Mouse (Mus musculus) liver, embryonic 13.5 days (tissue): ENCODE measurements at regions not wholly inside any gene's neighbourhood (a gene's known extent, or its start where the extent isn't known, plus 50 kb on each side); places are given as distances from the start of the nearest gene placed in this dataset.

Experiments used
- ATAC-seq: fragments of 200-750 bp; cut with Nextera tagmentation; 2 replicates; pipeline ENCODE4 v1.8.0; 2017; ENCODE audit warnings: low read depth, mild to moderate bottlenecking, moderate number of reproducible peaks, moderate library complexity
- DNase-seq: peaks from one replicate; pipeline ENCODE4 v3.0.0; 2022
- H3K27ac ChIP-seq: fragments of 300-500 bp; sonication (generic); 2 replicates; pipeline ENCODE4 v1.5.1; 2015; ENCODE audit warnings: moderate library complexity, mild to moderate bottlenecking, inconsistent platforms
- H3K27me3 ChIP-seq: fragments of 300-500 bp; sonication (generic); 2 replicates; pipeline ENCODE4 v1.6.1; 2015; ENCODE audit warnings: mild to moderate bottlenecking, inconsistent platforms
- H3K36me3 ChIP-seq: fragments of 300-500 bp; sonication (generic); 2 replicates; pipeline ENCODE4 v1.6.1; 2015; ENCODE audit warnings: mild to moderate bottlenecking, inconsistent platforms
- H3K4me1 ChIP-seq: fragments of 300-500 bp; sonication (generic); replicated peaks from 2 replicates; pipeline ENCODE4 v1.6.1; 2015; ENCODE audit warnings: inconsistent platforms
- H3K4me2 ChIP-seq: fragments of 300-500 bp; sonication (generic); 2 replicates; pipeline ENCODE4 v1.6.1; 2015; ENCODE audit warnings: inconsistent platforms, mild to moderate bottlenecking, moderate library complexity
- H3K4me3 ChIP-seq: fragments of 300-500 bp; sonication (generic); replicated peaks from 2 replicates; pipeline ENCODE4 v1.5.1; 2015; ENCODE audit warnings: mild to moderate bottlenecking, inconsistent platforms
- H3K9ac ChIP-seq: fragments of 300-500 bp; sonication (generic); 2 replicates; pipeline ENCODE4 v1.6.1; 2015; ENCODE audit warnings: mild to moderate bottlenecking, inconsistent platforms
- H3K9me3 ChIP-seq: fragments of 300-500 bp; sonication (generic); replicated peaks from 2 replicates; pipeline ENCODE4 v1.6.1; 2016; ENCODE audit warnings: inconsistent platforms
- WGBS: fragments of 180-500 bp; shearing (Covaris S2); methylation state at CpG from one replicate; pipeline ENCODE4 v1.1.7; 2015; ENCODE audit not compliant: insufficient replicate concordance; 5-methylcytosine and 5-hydroxymethylcytosine counted together

DNA sequence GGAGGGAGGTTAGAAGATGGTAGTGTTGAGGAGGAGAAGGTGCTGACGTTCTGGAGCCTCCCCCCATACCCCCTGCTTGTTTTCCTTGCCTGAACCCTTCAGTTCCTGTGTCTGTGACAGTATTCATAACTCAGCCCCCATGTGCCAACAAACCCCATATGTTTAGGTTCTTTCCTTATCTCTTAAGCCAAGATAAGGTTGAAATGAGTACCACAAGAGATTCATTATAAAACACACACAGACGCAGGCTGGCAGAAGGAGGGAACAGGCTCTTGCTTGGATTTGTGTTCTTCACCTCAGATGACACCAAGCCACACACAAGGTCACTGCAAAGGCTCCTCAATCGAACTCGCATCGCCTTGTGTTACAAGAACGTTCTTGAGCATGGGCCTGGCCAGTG is 162.9 kb upstream of the Arid2 start:
- H3K27ac ChIP-seq, result no peak overlapping the region
- no peak overlapping the region for H3K4me3 ChIP-seq
- H3K9me3 ChIP-seq, result no peaks in the 10 kb centered on the region
- H3K4me2 ChIP-seq, result no peak overlapping the region
- H3K9ac ChIP-seq, result no peak overlapping the region
- 60% methylated on average over 6 of the region's 6 CpGs for WGBS
- H3K27me3 ChIP-seq, result no peaks in the 10 kb centered on the region
- ATAC-seq (no peak), DNase-seq (no peak)
- H3K4me1 ChIP-seq, result no peaks in the 10 kb centered on the region
- H3K36me3 ChIP-seq, result no peaks in the 10 kb centered on the region

DNA sequence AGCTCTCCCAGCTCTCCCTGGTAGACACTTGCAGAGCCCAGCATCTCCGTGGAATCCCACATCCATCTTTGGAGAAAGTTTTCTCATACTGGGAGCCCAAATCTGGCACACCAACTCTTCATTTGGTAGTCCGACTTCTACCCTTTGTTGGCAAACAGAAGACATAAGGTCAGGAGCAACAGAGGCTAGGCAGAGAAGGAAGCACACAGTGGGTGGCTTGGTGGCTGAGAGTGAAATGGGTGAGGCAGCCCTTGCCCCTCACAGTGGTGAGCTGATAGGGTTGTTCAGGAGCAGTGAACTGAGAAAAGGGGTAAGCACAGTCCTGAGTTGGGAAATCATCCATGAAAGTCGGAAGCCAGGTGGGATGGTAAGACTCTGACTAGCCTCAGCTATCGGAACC is 157.6 kb upstream of the Arid2 start:
- no peak overlapping the region for H3K9ac ChIP-seq
- no peaks in the 10 kb centered on the region for H3K27me3 ChIP-seq
- no peak overlapping the region for H3K27ac ChIP-seq
- no peaks in the 10 kb centered on the region for H3K4me1 ChIP-seq
- no peak overlapping the region for H3K4me3 ChIP-seq
- no peak overlapping the region for H3K4me2 ChIP-seq
- no peaks in the 10 kb centered on the region for H3K9me3 ChIP-seq
- 65% methylated on average over 4 of the region's 4 CpGs for WGBS
- no peak for ATAC-seq
- DNase-seq, result no peak
- H3K36me3 ChIP-seq, result no peaks in the 10 kb centered on the region

DNA sequence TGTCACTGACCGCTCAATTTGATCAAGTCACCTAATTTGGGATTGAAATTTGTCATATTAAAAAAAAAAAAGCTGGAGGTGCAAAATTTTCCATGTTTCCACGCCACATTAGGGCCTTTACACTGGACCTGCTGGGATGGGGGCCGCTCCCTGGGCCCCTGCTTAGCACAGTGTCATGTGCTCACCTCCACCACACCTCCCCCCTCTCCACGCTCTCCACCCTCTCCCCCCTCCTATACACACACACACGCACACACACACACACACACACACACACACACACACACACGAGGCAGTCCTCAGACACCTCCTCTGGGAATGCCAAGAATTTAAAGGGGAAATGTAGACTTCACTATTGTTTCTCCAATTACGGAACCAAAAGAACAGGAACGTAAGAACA is 156.8 kb upstream of the Arid2 start:
- DNase-seq (no peak), ATAC-seq (no peak)
- H3K9me3 ChIP-seq, result no peaks in the 10 kb centered on the region
- no peak overlapping the region for H3K4me2 ChIP-seq
- no peak overlapping the region for H3K4me3 ChIP-seq
- no peak overlapping the region for H3K9ac ChIP-seq
- no peaks in the 10 kb centered on the region for H3K36me3 ChIP-seq
- no peaks in the 10 kb centered on the region for H3K27me3 ChIP-seq
- WGBS, result 64% methylated on average over 8 of the region's 8 CpGs
- no peak overlapping the region for H3K27ac ChIP-seq
- H3K4me1 ChIP-seq, result peaks cover 4% of the 10 kb centered on the region; the same call in 1 of the 2 replicates

DNA sequence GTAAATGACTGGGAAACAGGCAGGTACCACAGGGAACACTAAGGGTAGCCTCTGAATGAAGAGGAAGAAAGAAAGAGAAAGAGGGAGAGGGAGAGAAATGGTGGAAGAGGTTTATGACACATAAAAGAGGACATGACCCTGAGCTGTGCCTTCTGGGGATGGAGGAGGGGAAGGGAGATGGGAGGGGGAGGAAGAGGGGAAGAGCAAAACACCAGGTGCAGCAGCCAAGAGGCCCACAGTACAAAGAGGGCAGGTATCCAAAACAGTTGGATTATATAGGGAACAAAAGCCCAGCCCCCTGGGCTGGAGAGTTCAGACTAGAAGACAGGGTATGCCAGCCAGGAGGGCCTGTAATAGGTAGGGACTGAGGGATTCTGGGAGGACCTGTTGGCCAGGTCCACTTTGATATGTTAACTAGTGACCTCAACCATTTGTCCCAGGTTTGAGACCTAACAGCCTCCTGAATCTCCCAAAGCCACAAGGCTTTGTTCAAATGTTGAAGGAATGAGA is 155.7 kb upstream of the Arid2 start:
- Histone ChIP-seq H3K9me3 (no peaks in the 10 kb centered on the region), H3K4me1 (peaks cover 5% of the 10 kb centered on the region; the same call in 1 of the 2 replicates), H3K9ac (no peak overlapping the region), H3K27me3 (no peaks in the 10 kb centered on the region), H3K27ac (no peak overlapping the region), H3K36me3 (no peaks in the 10 kb centered on the region), H3K4me2 (no peak overlapping the region), H3K4me3 (no peak overlapping the region)
- ATAC-seq (no peak), DNase-seq (no peak)

DNA sequence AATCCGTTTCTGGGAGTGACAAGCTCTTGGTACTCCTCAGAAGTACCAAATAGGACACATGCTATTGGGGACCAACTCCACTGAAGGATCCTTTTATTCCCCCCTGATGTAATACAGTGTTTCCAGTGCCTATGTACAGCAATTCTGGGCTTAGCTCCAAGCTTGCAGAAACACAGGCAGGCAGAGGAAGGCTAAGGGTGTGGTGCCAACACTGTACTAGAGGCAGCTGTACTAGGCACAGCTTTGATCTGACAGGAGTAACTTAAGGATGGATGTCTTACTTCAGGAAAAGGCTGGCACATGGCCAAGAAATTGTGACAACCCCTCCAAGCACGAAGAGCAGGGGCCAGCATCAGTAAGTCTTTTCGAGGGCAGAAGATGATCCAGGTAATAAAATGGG is 154.7 kb upstream of the Arid2 start:
- DNase-seq (no peak), ATAC-seq (no peak)
- H3K27ac ChIP-seq, result no peak overlapping the region
- H3K4me3 ChIP-seq, result no peak overlapping the region
- WGBS, result 50% methylated on average over 3 of the region's 3 CpGs
- no peaks in the 10 kb centered on the region for H3K9me3 ChIP-seq
- H3K36me3 ChIP-seq, result no peaks in the 10 kb centered on the region
- H3K4me2 ChIP-seq, result no peak overlapping the region
- no peaks in the 10 kb centered on the region for H3K27me3 ChIP-seq
- no peak overlapping the region for H3K9ac ChIP-seq
- H3K4me1 ChIP-seq, result peaks cover 5% of the 10 kb centered on the region; the same call in 1 of the 2 replicates

DNA sequence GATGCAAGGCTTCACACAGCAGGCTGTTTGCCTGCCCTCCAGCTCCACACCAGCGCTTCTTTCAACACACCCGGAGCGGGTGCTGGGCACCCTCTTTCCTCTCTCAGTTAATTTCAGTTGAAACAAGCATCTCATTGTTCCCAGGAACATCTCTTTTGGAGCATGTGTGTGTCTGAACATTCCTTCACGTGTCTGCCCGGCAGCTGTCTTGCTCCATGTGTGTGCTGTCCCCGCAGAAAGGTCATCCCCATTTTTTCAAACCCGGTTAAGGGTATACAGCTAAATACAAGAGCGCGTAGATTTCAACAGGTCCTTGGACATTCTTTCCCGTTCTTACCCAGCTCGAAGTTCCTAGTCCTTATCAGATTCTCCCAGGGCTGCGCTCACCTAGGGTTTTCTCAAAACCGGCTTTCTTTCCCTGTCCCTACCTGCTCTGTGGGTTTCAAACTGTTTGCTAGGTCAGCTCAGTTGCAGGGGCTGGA is 152.0 kb upstream of the Arid2 start:
- Histone ChIP-seq H3K9ac (no peak overlapping the region), H3K4me1 (peaks cover 5% of the 10 kb centered on the region; the same call in 1 of the 2 replicates), H3K4me2 (0 out of 2 replicates have a peak overlapping the region, but pooled peaks have one; percentile 2), H3K9me3 (no peaks in the 10 kb centered on the region), H3K36me3 (no peaks in the 10 kb centered on the region), H3K27ac (no peak overlapping the region), H3K27me3 (no peaks in the 10 kb centered on the region), H3K4me3 (no peak overlapping the region)
- DNase-seq (no peak), ATAC-seq (no peak)
- WGBS, result 29% methylated on average over 13 of the region's 13 CpGs

DNA sequence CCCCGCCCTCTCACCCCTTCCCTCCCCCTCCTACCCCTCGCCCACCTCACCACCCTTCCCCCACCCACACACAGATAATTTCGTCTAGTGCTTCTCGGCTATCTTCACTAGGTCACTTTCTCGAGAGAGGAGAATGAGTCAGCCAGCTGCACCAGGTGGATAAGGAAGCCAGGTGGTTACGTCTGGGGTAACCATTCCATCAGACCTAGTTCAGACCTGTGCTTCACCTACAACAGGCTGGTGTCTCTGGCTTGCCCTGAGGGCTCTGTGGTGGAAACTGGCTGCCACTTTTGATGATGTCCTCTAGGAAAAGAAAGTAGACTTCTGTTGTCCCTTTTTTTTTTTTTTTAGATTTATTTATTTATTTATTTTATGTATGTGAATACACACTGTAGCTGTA is 151.5 kb upstream of the Arid2 start:
- ATAC-seq, result no peak
- WGBS, result 6% methylated on average over 6 of the region's 6 CpGs
- no peaks in the 10 kb centered on the region for H3K36me3 ChIP-seq
- no peak overlapping the region for H3K27ac ChIP-seq
- no peak overlapping the region for H3K4me3 ChIP-seq
- no peak overlapping the region for H3K9ac ChIP-seq
- H3K4me2 ChIP-seq, result no peak overlapping the region
- no peaks in the 10 kb centered on the region for H3K9me3 ChIP-seq
- no peak for DNase-seq
- peaks cover 5% of the 10 kb centered on the region; the same call in 1 of the 2 replicates for H3K4me1 ChIP-seq
- no peaks in the 10 kb centered on the region for H3K27me3 ChIP-seq

DNA sequence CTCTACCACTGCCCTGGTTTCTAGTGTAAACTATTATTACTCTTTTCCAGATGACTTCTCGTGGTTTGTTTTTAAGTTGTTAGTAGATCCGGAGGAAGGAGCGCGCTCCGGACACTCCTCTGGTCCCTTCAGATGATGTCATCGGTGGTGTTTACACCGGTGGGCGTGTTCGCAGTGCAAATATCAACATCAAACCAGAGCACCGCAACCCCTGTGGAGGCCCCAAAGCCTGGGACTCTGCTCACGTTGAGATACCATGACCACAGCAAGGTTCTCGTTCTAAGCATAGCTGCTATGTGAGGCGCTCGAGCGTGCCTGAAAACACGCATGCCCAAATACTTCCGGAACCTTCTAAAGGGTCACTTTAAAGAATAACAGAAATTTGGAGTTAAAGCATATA is 149.8 kb upstream of the Arid2 start:
- H3K4me3 ChIP-seq, result no peak overlapping the region
- H3K36me3 ChIP-seq, result no peaks in the 10 kb centered on the region
- H3K27ac ChIP-seq, result no peak overlapping the region
- H3K9ac ChIP-seq, result no peak overlapping the region
- H3K4me1 ChIP-seq, result peaks cover 5% of the 10 kb centered on the region; the same call in 1 of the 2 replicates
- ATAC-seq (no peak), DNase-seq (no peak)
- WGBS, result 76% methylated on average over 17 of the region's 17 CpGs
- no peaks in the 10 kb centered on the region for H3K27me3 ChIP-seq
- H3K9me3 ChIP-seq, result no peaks in the 10 kb centered on the region
- H3K4me2 ChIP-seq, result no peak overlapping the region

DNA sequence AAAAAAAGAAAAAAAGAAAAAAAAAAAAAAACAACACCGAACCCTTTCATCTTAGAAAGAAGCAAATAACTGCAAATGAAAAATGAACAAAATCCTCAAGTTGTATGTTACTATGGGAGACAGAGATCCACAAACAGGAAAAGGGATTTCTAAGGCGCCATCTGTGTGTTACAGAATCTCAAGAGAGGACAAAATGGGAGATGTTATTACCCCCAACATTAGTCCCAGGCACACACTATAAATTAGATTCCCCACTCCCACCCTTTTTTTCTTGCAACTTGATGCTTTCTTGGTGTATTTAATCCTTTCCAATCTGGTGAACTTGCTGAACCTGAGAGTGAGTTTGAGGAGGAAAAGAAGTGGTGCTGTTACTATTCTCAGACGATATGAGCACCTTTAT is 149.4 kb upstream of the Arid2 start:
- H3K9ac ChIP-seq, result no peak overlapping the region
- H3K27me3 ChIP-seq, result no peaks in the 10 kb centered on the region
- no peak overlapping the region for H3K4me3 ChIP-seq
- DNase-seq (no peak), ATAC-seq (no peak)
- H3K27ac ChIP-seq, result no peak overlapping the region
- H3K9me3 ChIP-seq, result no peaks in the 10 kb centered on the region
- WGBS, result 70% methylated on average over 3 of the region's 3 CpGs
- H3K4me1 ChIP-seq, result peaks cover 5% of the 10 kb centered on the region; the same call in 1 of the 2 replicates
- no peaks in the 10 kb centered on the region for H3K36me3 ChIP-seq
- no peak overlapping the region for H3K4me2 ChIP-seq

DNA sequence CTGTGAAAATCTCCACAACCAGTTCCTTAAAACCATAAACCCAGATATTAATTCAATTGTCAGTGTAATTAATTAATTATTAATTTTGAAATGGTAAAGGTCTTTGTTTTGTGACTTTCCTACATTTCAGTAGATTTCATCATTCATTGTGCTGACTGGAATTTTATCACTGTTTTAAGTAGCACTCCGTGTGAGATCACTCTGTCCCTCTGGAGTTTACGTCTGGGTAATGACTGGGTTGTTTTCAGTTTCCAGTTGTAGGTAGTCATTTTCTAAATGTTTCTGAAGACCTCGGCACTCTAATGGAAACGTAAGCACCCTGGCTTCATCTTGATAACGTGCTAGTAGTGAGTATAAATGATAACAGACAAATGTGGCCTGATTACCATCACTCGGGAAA is 133.8 kb upstream of the Arid2 start:
- no peak overlapping the region for H3K4me2 ChIP-seq
- WGBS, result 57% methylated on average over 6 of the region's 6 CpGs
- DNase-seq (no peak), ATAC-seq (no peak)
- H3K4me3 ChIP-seq, result no peak overlapping the region
- H3K9ac ChIP-seq, result no peak overlapping the region
- H3K36me3 ChIP-seq, result no peaks in the 10 kb centered on the region
- H3K9me3 ChIP-seq, result no peaks in the 10 kb centered on the region
- no peaks in the 10 kb centered on the region for H3K4me1 ChIP-seq
- no peaks in the 10 kb centered on the region for H3K27me3 ChIP-seq
- H3K27ac ChIP-seq, result no peak overlapping the region

DNA sequence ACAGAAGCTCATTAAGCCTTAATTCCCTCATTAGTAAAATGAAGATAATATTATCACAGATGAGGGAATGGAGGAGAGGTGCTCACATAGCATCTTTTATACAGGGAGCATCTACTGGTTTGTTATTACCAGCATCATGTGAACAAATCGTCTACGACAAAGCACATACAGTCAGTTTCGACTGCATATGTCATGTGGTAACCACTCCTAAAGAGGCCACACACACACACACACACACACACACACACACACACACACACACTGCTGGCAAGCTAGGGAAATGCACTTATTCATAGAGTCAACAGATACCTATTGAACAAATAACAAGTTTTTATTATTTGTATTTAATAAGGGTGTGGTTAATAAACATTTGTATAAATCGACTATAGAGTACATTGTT is 129.0 kb upstream of the Arid2 start:
- 57% methylated on average over 4 of the region's 4 CpGs for whole genome bisulfite sequencing
- Histone ChIP-seq H3K27ac (no peak overlapping the region), H3K4me1 (no peaks in the 10 kb centered on the region), H3K9me3 (no peaks in the 10 kb centered on the region), H3K27me3 (no peaks in the 10 kb centered on the region), H3K36me3 (no peaks in the 10 kb centered on the region), H3K4me2 (no peak overlapping the region), H3K4me3 (no peak overlapping the region), H3K9ac (no peak overlapping the region)
- ATAC-seq (no peak), DNase-seq (no peak)

DNA sequence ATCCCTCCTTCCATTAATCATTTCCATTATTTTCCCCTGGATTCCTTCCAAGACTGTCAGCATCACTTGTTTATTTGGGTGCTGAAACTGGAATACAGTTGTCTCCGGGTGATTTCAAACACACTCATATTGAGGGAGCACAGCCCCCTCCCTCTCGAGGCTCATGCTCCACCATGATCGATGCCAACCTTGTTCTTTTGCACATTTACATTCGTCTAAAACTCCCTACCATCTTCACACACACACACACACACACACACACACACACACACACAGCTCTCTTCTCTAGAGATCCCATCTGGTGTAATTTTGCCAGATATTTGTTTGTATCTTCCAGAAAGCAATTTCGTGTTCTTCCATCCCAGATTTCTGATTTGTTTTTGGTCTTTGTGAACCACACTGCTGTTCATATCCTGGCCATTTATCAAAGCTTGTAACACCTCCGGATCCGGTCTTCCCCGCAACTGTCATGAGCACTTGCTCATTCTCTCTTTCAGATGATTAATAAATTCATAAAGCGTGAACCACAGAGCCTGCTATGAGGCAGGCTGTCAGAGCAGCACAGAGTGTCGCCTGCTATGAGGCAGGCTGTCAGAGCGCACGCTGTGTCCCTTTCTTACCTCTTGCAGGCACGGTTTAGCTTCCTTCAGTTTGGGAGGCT is 122.4 kb upstream of the Arid2 start:
- Histone ChIP-seq H3K4me2 (no peak overlapping the region), H3K27ac (no peak overlapping the region), H3K9ac (no peak overlapping the region), H3K9me3 (no peaks in the 10 kb centered on the region), H3K4me3 (no peak overlapping the region), H3K36me3 (no peaks in the 10 kb centered on the region), H3K27me3 (peaks cover 6% of the 10 kb centered on the region), H3K4me1 (no peaks in the 10 kb centered on the region)
- DNase-seq (no peak), ATAC-seq (no peak)
- 69% methylated on average over 13 of the region's 13 CpGs for WGBS
